Mouse (Mus musculus) olfactory bulb, adult 2 months (tissue): ENCODE measurements around the gene Creb3l4.

Source experiments
- CTCF ChIP-seq: fragments of 200-500 bp; IDR thresholded peaks from 2 replicates; pipeline ENCODE4 v1.5.1; 2012; ENCODE audit warnings: low read depth, mild to moderate bottlenecking, low read length, moderate library complexity; ENCODE audit not compliant: insufficient read depth
- POLR2A ChIP-seq: fragments of 200-500 bp; IDR thresholded peaks from 2 replicates; pipeline ENCODE4 v1.6.1; 2012; ENCODE audit warnings: mild to moderate bottlenecking, low read depth, low read length, moderate library complexity; ENCODE audit not compliant: insufficient read depth

DNA sequence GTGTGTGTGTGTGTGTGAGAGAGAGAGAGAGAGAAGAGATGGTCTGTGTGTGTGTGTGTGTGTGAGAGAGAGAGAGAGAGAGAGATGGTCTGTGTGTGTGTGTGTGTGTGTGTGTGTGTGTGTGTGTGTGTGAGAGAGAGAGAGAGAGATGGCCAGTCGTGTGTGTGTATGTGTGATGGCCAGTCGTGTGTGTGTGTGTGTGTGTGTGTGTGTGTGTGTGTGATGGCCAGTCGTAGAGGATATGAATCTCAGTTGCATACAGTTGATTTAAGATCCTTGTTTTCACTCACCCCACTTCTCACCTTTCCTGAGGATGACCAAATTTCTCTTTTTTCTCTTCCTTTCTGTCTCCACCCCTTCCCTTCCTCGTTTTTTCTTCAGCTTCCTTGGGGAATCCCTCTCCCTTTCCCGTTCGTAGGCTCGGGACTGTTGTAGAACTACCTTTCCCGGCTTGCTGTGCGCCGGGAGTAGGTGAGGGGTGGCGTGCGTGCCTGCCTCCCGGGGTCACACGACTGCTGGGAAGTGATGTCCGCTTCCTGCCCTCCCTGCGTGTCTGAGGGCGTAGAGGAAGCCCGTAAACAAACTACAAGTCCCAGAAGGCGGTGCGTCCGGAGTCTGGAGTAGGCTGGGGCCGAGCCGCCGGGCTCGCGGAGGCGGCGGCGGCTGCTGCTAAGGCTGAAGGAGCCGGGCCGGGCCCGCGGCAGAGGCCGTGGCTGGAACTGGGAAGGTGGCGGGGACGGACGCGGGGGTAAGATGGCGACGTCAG, 10.5 kb upstream of the Creb3l4 start, which contains the start of gene Crtc2:
- TF ChIP-seq POLR2A (peak; percentile 87), CTCF (no peak)
